Mouse (Mus musculus): Measurements from ENCODE around the gene Hist1h2ao. TPM values are rescaled to one million over a fixed set of nuclear protein-coding genes. Genes with fewer than 3 reads are reported as not detected.

The Hist1h2ao gene
- polyA plus RNA-seq, 1 experiment from 2014 or later = not detected

DNA sequence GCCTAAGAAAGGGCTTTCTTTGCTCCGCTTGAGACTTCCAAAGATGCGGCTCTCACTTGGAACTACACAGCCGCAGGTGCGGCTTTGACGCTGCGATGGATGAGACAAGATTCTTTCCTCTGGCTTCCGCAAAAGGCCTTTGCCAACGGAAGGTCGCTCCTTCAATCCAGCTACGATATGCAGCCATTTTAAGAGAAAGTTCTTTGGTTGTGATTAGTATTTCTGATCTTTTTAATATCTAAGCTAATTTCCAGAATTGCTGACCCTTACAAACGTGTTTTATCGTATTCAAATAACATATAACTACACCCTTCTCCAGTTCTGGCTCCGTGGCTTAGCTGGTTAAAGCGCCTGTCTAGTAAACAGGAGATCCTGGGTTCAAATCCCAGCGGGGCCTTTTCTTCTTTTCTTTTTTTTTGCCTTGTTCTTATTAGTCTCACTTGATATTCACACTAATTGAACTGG is 45.5 kb downstream of the Hist1h2ao start:
- peak overlapping the region; percentile 34 for H3K9ac ChIP-seq (ENCODE audit: low read length)
- H3K9me3 ChIP-seq (ENCODE audit: control insufficient read depth, low read length) = no peaks in the 10 kb centered on the region
- H3K27me3 ChIP-seq (replicated peaks; ENCODE audit: control insufficient read depth, insufficient read depth, low read length) = no peaks in the 10 kb centered on the region
- H3K27ac ChIP-seq (ENCODE audit: low read depth) = no peak overlapping the region
- H3K36me3 ChIP-seq (ENCODE audit: control insufficient read depth, insufficient read depth, low read length) = no peaks in the 10 kb centered on the region
- H3K4me1 ChIP-seq (replicated peaks; ENCODE audit: control insufficient read depth, insufficient read depth, low read length) = no peaks in the 10 kb centered on the region
- DNase-seq (ENCODE audit: low spot score) (peak; percentile 75), ATAC-seq (replicated peaks; ENCODE audit: low FRiP score, low TSS enrichment, low read depth) (peak; percentile 60; the same call in 1 of the 2 replicates)
- 3% methylated on average over 15 of the region's 15 CpGs for WGBS
- H3K4me2 ChIP-seq (ENCODE audit: low read length) = peak overlapping the region; percentile 50
- H3K4me3 ChIP-seq (ENCODE audit: low read depth, low read length) = peak overlapping the region; percentile 45

Small RNAs within 50 kb of the gene (microRNA-seq; reads per million reads assigned to microRNA genes)
- gene Gm19658 (not detected), gene Gm44346 (not detected), gene Gm44466 (not detected)

Other genes with a start within 250 kb of the Hist1h2ao start
- gene Olfr1364, start 228.7 kb upstream of the Hist1h2ao start, polyA plus RNA-seq (2014; fragmentation: Nextera tagmentation; extraction: Ambion mirVana) = not detected in 2 replicates
- not detected in 2 replicates for gene Olfr1362, start 196.4 kb upstream of the Hist1h2ao start, polyA plus RNA-seq (2014; fragmentation: Nextera tagmentation; extraction: Ambion mirVana)
- not detected in 2 replicates for gene Olfr11, start 167.9 kb upstream of the Hist1h2ao start, polyA plus RNA-seq (2014; fragmentation: Nextera tagmentation; extraction: Ambion mirVana)
- not detected in 2 replicates for gene Olfr1361, start 147.1 kb upstream of the Hist1h2ao start, polyA plus RNA-seq (2014; fragmentation: Nextera tagmentation; extraction: Ambion mirVana)
- gene Olfr1360, start 133.1 kb upstream of the Hist1h2ao start, polyA plus RNA-seq (2014; fragmentation: Nextera tagmentation; extraction: Ambion mirVana) = not detected in 2 replicates
- not detected in 2 replicates for gene Olfr1359, start 112.4 kb upstream of the Hist1h2ao start, polyA plus RNA-seq (2014; fragmentation: Nextera tagmentation; extraction: Ambion mirVana)
- 3.5 and 4.9 TPM in 2 replicates for gene Hist1h2bl, start 94.3 kb upstream of the Hist1h2ao start, polyA plus RNA-seq (2014; fragmentation: Nextera tagmentation; extraction: Ambion mirVana)
- 26.2 and 47.7 TPM in 2 replicates for gene Hist1h2ai, start 94.0 kb upstream of the Hist1h2ao start, polyA plus RNA-seq (2014; fragmentation: Nextera tagmentation; extraction: Ambion mirVana)
- 7.7 and 18.4 TPM in 2 replicates for gene Hist1h3h, start 92.8 kb upstream of the Hist1h2ao start, polyA plus RNA-seq (2014; fragmentation: Nextera tagmentation; extraction: Ambion mirVana)
- 4.0 and 5.3 TPM in 2 replicates for gene Hist1h2bm, start 88.4 kb upstream of the Hist1h2ao start, polyA plus RNA-seq (2014; fragmentation: Nextera tagmentation; extraction: Ambion mirVana)
- gene Hist1h4j, start 75.4 kb upstream of the Hist1h2ao start, polyA plus RNA-seq (2014; fragmentation: Nextera tagmentation; extraction: Ambion mirVana) = 2.2 and 2.3 TPM in 2 replicates
- gene Hist1h4k, start 60.0 kb upstream of the Hist1h2ao start, polyA plus RNA-seq (2014; fragmentation: Nextera tagmentation; extraction: Ambion mirVana) = 7.2 and 10.8 TPM in 2 replicates
- gene Hist1h2ak, start 56.6 kb upstream of the Hist1h2ao start, polyA plus RNA-seq (2014; fragmentation: Nextera tagmentation; extraction: Ambion mirVana) = 18.2 and 18.4 TPM in 2 replicates
- 3.2 and 3.7 TPM in 2 replicates for gene Hist1h2bn, start 56.3 kb upstream of the Hist1h2ao start, polyA plus RNA-seq (2014; fragmentation: Nextera tagmentation; extraction: Ambion mirVana)
- gene Hist1h1b, start 29.8 kb upstream of the Hist1h2ao start, polyA plus RNA-seq (2014; fragmentation: Nextera tagmentation; extraction: Ambion mirVana) = 16.0 and 16.8 TPM in 2 replicates
- gene Hist1h3i, start 27.1 kb upstream of the Hist1h2ao start, polyA plus RNA-seq (2014; fragmentation: Nextera tagmentation; extraction: Ambion mirVana) = 188 and 230 TPM in 2 replicates
- gene Hist1h2an, start 23.2 kb upstream of the Hist1h2ao start, polyA plus RNA-seq (2014; fragmentation: Nextera tagmentation; extraction: Ambion mirVana) = 10.1 TPM in 1 of 2 replicates, not detected in the other
- gene Hist1h2bp, start 23.0 kb upstream of the Hist1h2ao start, polyA plus RNA-seq (2014; fragmentation: Nextera tagmentation; extraction: Ambion mirVana) = 0.74 and 1.8 TPM in 2 replicates
- gene Hist1h2bq, start 268 bp upstream of the Hist1h2ao start, polyA plus RNA-seq (2014; fragmentation: Nextera tagmentation; extraction: Ambion mirVana) = 19.9 and 23.4 TPM in 2 replicates
- not detected in 2 replicates for gene Hist1h4m, start 1.3 kb downstream of the Hist1h2ao start, polyA plus RNA-seq (2014; fragmentation: Nextera tagmentation; extraction: Ambion mirVana)
- gene Hist1h4n, start 21.7 kb downstream of the Hist1h2ao start, polyA plus RNA-seq (2014; fragmentation: Nextera tagmentation; extraction: Ambion mirVana) = 20.6 and 22.9 TPM in 2 replicates
- gene Hist1h2ap, start 23.0 kb downstream of the Hist1h2ao start, polyA plus RNA-seq (2014; fragmentation: Nextera tagmentation; extraction: Ambion mirVana) = 4,338 and 4,830 TPM in 2 replicates
- 22.1 and 24.2 TPM in 2 replicates for gene Hist1h2br, start 23.3 kb downstream of the Hist1h2ao start, polyA plus RNA-seq (2014; fragmentation: Nextera tagmentation; extraction: Ambion mirVana)
- 9.8 and 13.8 TPM in 2 replicates for gene Zfp184, start 134.6 kb downstream of the Hist1h2ao start, polyA plus RNA-seq (2014; fragmentation: Nextera tagmentation; extraction: Ambion mirVana)
- not detected in 2 replicates for gene Pom121l2, start 170.7 kb downstream of the Hist1h2ao start, polyA plus RNA-seq (2014; fragmentation: Nextera tagmentation; extraction: Ambion mirVana)
- 0.46 and 1.1 TPM in 2 replicates for gene Prss16, start 199.3 kb downstream of the Hist1h2ao start, polyA plus RNA-seq (2014; fragmentation: Nextera tagmentation; extraction: Ambion mirVana)
- 11.8 and 19.7 TPM in 2 replicates for gene Hist1h2ah, start 225.1 kb downstream of the Hist1h2ao start, polyA plus RNA-seq (2014; fragmentation: Nextera tagmentation; extraction: Ambion mirVana)
- 5.2 and 7.5 TPM in 2 replicates for gene Hist1h2bk, start 225.4 kb downstream of the Hist1h2ao start, polyA plus RNA-seq (2014; fragmentation: Nextera tagmentation; extraction: Ambion mirVana)
- 18.9 and 19.6 TPM in 2 replicates for gene Hist1h4i, start 230.9 kb downstream of the Hist1h2ao start, polyA plus RNA-seq (2014; fragmentation: Nextera tagmentation; extraction: Ambion mirVana)
- 47.9 and 67.6 TPM in 2 replicates for gene Hist1h2ag, start 232.5 kb downstream of the Hist1h2ao start, polyA plus RNA-seq (2014; fragmentation: Nextera tagmentation; extraction: Ambion mirVana)
- gene Hist1h2bj, start 232.7 kb downstream of the Hist1h2ao start, polyA plus RNA-seq (2014; fragmentation: Nextera tagmentation; extraction: Ambion mirVana) = 10.2 and 14.0 TPM in 2 replicates